Mouse (Mus musculus) CH12.LX (cell line): Measurements from ENCODE around the gene Fam20c.

Experiments used
- CTCF ChIP-seq, 2 experiments: IDR thresholded peaks in 1 of 2; conservative IDR thresholded peaks in 1 of 2; 2 replicates each; pipeline ENCODE4 v1.5.1; 2011 to 2012; ENCODE audit warnings: low read depth in 2 of 2, low read length in 2 of 2, improper control_type of control experiment in 1 of 2, inconsistent platforms in 1 of 2, mild to moderate bottlenecking in 1 of 2, moderate library complexity in 1 of 2
- HCFC1 ChIP-seq: IDR thresholded peaks from 2 replicates; pipeline ENCODE4 v1.6.1; 2012; ENCODE audit warnings: low read depth, mild to moderate bottlenecking, inconsistent platforms, low read length, improper control_type of control experiment
- MAFK ChIP-seq: IDR thresholded peaks from 2 replicates; pipeline ENCODE4 v1.6.1; 2011; ENCODE audit warnings: low read length, improper control_type of control experiment; ENCODE audit not compliant: insufficient replicate concordance
- MAX ChIP-seq: IDR thresholded peaks from 2 replicates; pipeline ENCODE4 v1.6.1; 2011; ENCODE audit warnings: low read length, improper control_type of control experiment
- MAZ ChIP-seq: IDR thresholded peaks from 2 replicates; pipeline ENCODE4 v1.6.1; 2012; ENCODE audit warnings: low read depth, mild to moderate bottlenecking, inconsistent platforms, low read length, improper control_type of control experiment, moderate library complexity
- MXI1 ChIP-seq: IDR thresholded peaks from 2 replicates; pipeline ENCODE4 v1.6.1; 2011; ENCODE audit warnings: mild to moderate bottlenecking, low read depth, low read length, improper control_type of control experiment
- NRF1 ChIP-seq: IDR thresholded peaks from 2 replicates; pipeline ENCODE4 v1.6.1; 2014; ENCODE audit warnings: low read depth, mild to moderate bottlenecking, inconsistent platforms, low read length, improper control_type of control experiment, moderate library complexity
- PAX5 ChIP-seq: IDR thresholded peaks from 2 replicates; pipeline ENCODE4 v1.6.1; 2012; ENCODE audit warnings: low read length, inconsistent platforms, mixed read lengths
- POLR2A ChIP-seq: IDR thresholded peaks from 2 replicates; pipeline ENCODE4 v1.6.1; 2011; ENCODE audit warnings: low read depth, mild to moderate bottlenecking, improper control_type of control experiment, low read length
- RCOR1 ChIP-seq: conservative IDR thresholded peaks from 2 replicates; pipeline ENCODE4 v1.6.1; 2012; ENCODE audit warnings: low read depth, mild to moderate bottlenecking, inconsistent platforms, low read length, improper control_type of control experiment
- TCF12 ChIP-seq: IDR thresholded peaks from 2 replicates; pipeline ENCODE4 v1.6.1; 2014; ENCODE audit warnings: low read depth, mild to moderate bottlenecking, inconsistent platforms, low read length, improper control_type of control experiment
- UBTF ChIP-seq: IDR thresholded peaks from 2 replicates; pipeline ENCODE4 v1.6.1; 2012; ENCODE audit warnings: low read depth, mild to moderate bottlenecking, inconsistent platforms, low read length, improper control_type of control experiment, moderate library complexity

- no peak for TF ChIP-seq CTCF (conservative IDR thresholded peaks at IDR 0.05 in 1 of 2, IDR thresholded peaks at IDR 0.05 in 1 of 2; ENCODE audit: low read depth in 2 of 2, low read length in 2 of 2)
- no peak for TF ChIP-seq RCOR1
- TF ChIP-seq HCFC1: no peak
- no peak for TF ChIP-seq PAX5
- no peak for TF ChIP-seq POLR2A
- TF ChIP-seq MAX: no peak
- TF ChIP-seq MXI1: no peak
- no peak for TF ChIP-seq UBTF
- TF ChIP-seq MAZ: no peak
- TF ChIP-seq TCF12: no peak
- no peak for TF ChIP-seq NRF1
- TF ChIP-seq MAFK: no peak
These were observed 29.9 kb upstream of the Fam20c start for GRCm38 (mm10) chr5:138724417-138724816.
